Mouse (Mus musculus) CH12.LX (cell line): Measurements from ENCODE around the gene Zfp296. TPM values are rescaled to one million over a fixed set of nuclear protein-coding genes. Genes with fewer than 3 reads are reported as not detected.
A peak's percentile ranks its signal among the peaks of the same experiment; 100 is the strongest.

ENCODE experiments used
- DNase-seq: peaks from one replicate; pipeline ENCODE4 v3.0.0-alpha.2; 2013; ENCODE audit errors: extremely low read depth
- H3K27ac ChIP-seq: 2 replicates; pipeline ENCODE4 v1.5.1; 2012; ENCODE audit warnings: low read depth, mild to moderate bottlenecking, control low read depth, moderate library complexity; ENCODE audit not compliant: insufficient read depth
- H3K27me3 ChIP-seq: replicated peaks from 2 replicates; pipeline ENCODE3; 2012; ENCODE audit warnings: inconsistent platforms
- H3K36me3 ChIP-seq, 2 experiments: replicated peaks in 1 of 2; 2 replicates each; pipeline versions ENCODE3 to v1.6.1; 2012; ENCODE audit warnings: inconsistent platforms in 1 of 2, low read length in 1 of 2, mild to moderate bottlenecking in 1 of 2, mixed read lengths in 1 of 2, moderate library complexity in 1 of 2; ENCODE audit not compliant: control insufficient read depth in 1 of 2, insufficient read depth in 1 of 2
- H3K4me1 ChIP-seq, 2 experiments: 2 replicates each; pipeline ENCODE4 v1.6.1; 2012; ENCODE audit warnings: inconsistent platforms in 1 of 2, moderate library complexity in 1 of 2; ENCODE audit not compliant: insufficient read depth in 2 of 2, control insufficient read depth in 1 of 2
- H3K4me2 ChIP-seq: 2 replicates; pipeline ENCODE4 v1.6.1; 2012; ENCODE audit warnings: low read depth, mild to moderate bottlenecking, control low read depth; ENCODE audit not compliant: poor library complexity, insufficient read depth, severe bottlenecking
- H3K4me3 ChIP-seq, 3 experiments: fragments of 150-350 bp in 1 of 3; sonication (generic) in 1 of 3; replicated peaks in 1 of 3; 2 replicates each; pipeline versions ENCODE3 to v1.5.1; 2011 to 2012; ENCODE audit warnings: low read depth in 2 of 3, low read length in 2 of 3, mild to moderate bottlenecking in 2 of 3, moderate library complexity in 2 of 3, control low read depth in 1 of 3, improper control_type of control experiment in 1 of 3, inconsistent platforms in 1 of 3, mixed read lengths in 1 of 3; ENCODE audit not compliant: poor library complexity in 1 of 3
- H3K79me2 ChIP-seq: replicated peaks from 2 replicates; pipeline ENCODE4 v1.6.1; 2012; ENCODE audit warnings: mild to moderate bottlenecking, moderate library complexity; ENCODE audit not compliant: control insufficient read depth, poor library complexity, insufficient read depth, severe bottlenecking; ENCODE audit errors: extremely low read depth
- H3K9ac ChIP-seq: 2 replicates; pipeline ENCODE4 v1.6.1; 2012; ENCODE audit warnings: low read depth, mild to moderate bottlenecking, control low read depth, moderate library complexity; ENCODE audit not compliant: insufficient read depth
- H3K9me3 ChIP-seq: replicated peaks from 2 replicates; pipeline ENCODE3; 2012; ENCODE audit warnings: low read length, inconsistent platforms, mixed read lengths
- CHD1 ChIP-seq: IDR thresholded peaks from 2 replicates; pipeline ENCODE4 v1.6.1; 2012; ENCODE audit warnings: low read depth, low read length, improper control_type of control experiment, inconsistent platforms
- CHD2 ChIP-seq: IDR thresholded peaks from 2 replicates; pipeline ENCODE4 v1.6.1; 2011; ENCODE audit warnings: low read length, improper control_type of control experiment
- CTCF ChIP-seq, 2 experiments: IDR thresholded peaks in 1 of 2; conservative IDR thresholded peaks in 1 of 2; 2 replicates each; pipeline ENCODE4 v1.5.1; 2011 to 2012; ENCODE audit warnings: low read depth in 2 of 2, low read length in 2 of 2, improper control_type of control experiment in 1 of 2, inconsistent platforms in 1 of 2, mild to moderate bottlenecking in 1 of 2, moderate library complexity in 1 of 2
- E2F4 ChIP-seq: IDR thresholded peaks from 2 replicates; pipeline ENCODE4 v1.6.1; 2011; ENCODE audit warnings: low read depth, low read length, improper control_type of control experiment; ENCODE audit not compliant: insufficient replicate concordance
- EP300 ChIP-seq: IDR thresholded peaks from 2 replicates; pipeline ENCODE4 v1.6.1; 2011; ENCODE audit warnings: low read length, improper control_type of control experiment
- ETS1 ChIP-seq: conservative IDR thresholded peaks from 2 replicates; pipeline ENCODE4 v1.6.1; 2012; ENCODE audit warnings: low read depth, mild to moderate bottlenecking, inconsistent platforms, low read length, improper control_type of control experiment, moderate library complexity
- HCFC1 ChIP-seq: IDR thresholded peaks from 2 replicates; pipeline ENCODE4 v1.6.1; 2012; ENCODE audit warnings: low read depth, mild to moderate bottlenecking, inconsistent platforms, low read length, improper control_type of control experiment
- IRF4 ChIP-seq: IDR thresholded peaks from 2 replicates; pipeline ENCODE4 v1.6.1; 2014; ENCODE audit warnings: low read depth, mild to moderate bottlenecking, inconsistent platforms, low read length, improper control_type of control experiment
- JUN ChIP-seq: IDR thresholded peaks from 2 replicates; pipeline ENCODE4 v1.6.1; 2011; ENCODE audit warnings: low read depth, mild to moderate bottlenecking, low read length, improper control_type of control experiment, moderate library complexity; ENCODE audit not compliant: insufficient read depth
- KAT2A ChIP-seq: IDR thresholded peaks from 2 replicates; pipeline ENCODE4 v1.6.1; 2012; ENCODE audit warnings: low read length, improper control_type of control experiment, inconsistent platforms; ENCODE audit not compliant: insufficient replicate concordance
- MAFK ChIP-seq: IDR thresholded peaks from 2 replicates; pipeline ENCODE4 v1.6.1; 2011; ENCODE audit warnings: low read length, improper control_type of control experiment; ENCODE audit not compliant: insufficient replicate concordance
- MAZ ChIP-seq: IDR thresholded peaks from 2 replicates; pipeline ENCODE4 v1.6.1; 2012; ENCODE audit warnings: low read depth, mild to moderate bottlenecking, inconsistent platforms, low read length, improper control_type of control experiment, moderate library complexity
- MEF2A ChIP-seq: IDR thresholded peaks from 2 replicates; pipeline ENCODE4 v1.6.1; 2014; ENCODE audit warnings: low read depth, mild to moderate bottlenecking, inconsistent platforms, low read length, improper control_type of control experiment, borderline replicate concordance
- MXI1 ChIP-seq: IDR thresholded peaks from 2 replicates; pipeline ENCODE4 v1.6.1; 2011; ENCODE audit warnings: mild to moderate bottlenecking, low read depth, low read length, improper control_type of control experiment
- MYC ChIP-seq: IDR thresholded peaks from 2 replicates; pipeline ENCODE4 v1.6.1; 2011; ENCODE audit warnings: low read depth, mild to moderate bottlenecking, improper control_type of control experiment, low read length
- NRF1 ChIP-seq: IDR thresholded peaks from 2 replicates; pipeline ENCODE4 v1.6.1; 2014; ENCODE audit warnings: low read depth, mild to moderate bottlenecking, inconsistent platforms, low read length, improper control_type of control experiment, moderate library complexity
- RAD21 ChIP-seq: IDR thresholded peaks from 2 replicates; pipeline ENCODE4 v1.6.1; 2011; ENCODE audit warnings: low read depth, mild to moderate bottlenecking, low read length, improper control_type of control experiment, moderate library complexity
- SMC3 ChIP-seq: IDR thresholded peaks from 2 replicates; pipeline ENCODE4 v1.6.1; 2011; ENCODE audit warnings: low read depth, low read length, improper control_type of control experiment
- TCF12 ChIP-seq: IDR thresholded peaks from 2 replicates; pipeline ENCODE4 v1.6.1; 2014; ENCODE audit warnings: low read depth, mild to moderate bottlenecking, inconsistent platforms, low read length, improper control_type of control experiment
- UBTF ChIP-seq: IDR thresholded peaks from 2 replicates; pipeline ENCODE4 v1.6.1; 2012; ENCODE audit warnings: low read depth, mild to moderate bottlenecking, inconsistent platforms, low read length, improper control_type of control experiment, moderate library complexity
- USF1 ChIP-seq: IDR thresholded peaks from 2 replicates; pipeline ENCODE4 v1.6.1; 2014; ENCODE audit warnings: low read depth, mild to moderate bottlenecking, inconsistent platforms, low read length, improper control_type of control experiment
- USF2 ChIP-seq: conservative IDR thresholded peaks from 2 replicates; pipeline ENCODE4 v1.6.1; 2011; ENCODE audit warnings: low read depth, low read length, improper control_type of control experiment
- ZC3H11A ChIP-seq: IDR thresholded peaks from 2 replicates; pipeline ENCODE4 v1.6.1; 2012; ENCODE audit warnings: low read depth, mild to moderate bottlenecking, inconsistent platforms, low read length, improper control_type of control experiment
- ZNF384 ChIP-seq: IDR thresholded peaks from 2 replicates; pipeline ENCODE4 v1.6.1; 2012; ENCODE audit warnings: low read depth, low read length, improper control_type of control experiment, inconsistent platforms
- dilution Hi-C: fragments of 300-500 bp; cut with MboI; formaldehyde crosslinking; loops from 2 replicates; pipeline ENCODE4 v1.14.3; 2020; ENCODE audit warnings: low sequenced_read_pairs; ENCODE audit not compliant: extremely low pct_unique_long_range_greater_than_20kb, extremely low pct_ligation_motif_present
- in situ Hi-C: fragments of 300-500 bp; cut with MboI; formaldehyde crosslinking; loops from 3 replicates; pipeline ENCODE4 v1.14.3; 2019; ENCODE audit warnings: low sequenced_read_pairs, low pct_ligation_motif_present, low pct_unique_long_range_greater_than_20kb, mixed read lengths
- polyA plus RNA-seq: library from polyadenylated mRNA; unstranded; fragments of >175 nt; gene quantifications from 2 replicates; pipeline ENCODE4 v1.2.1, GENCODE M21; 2012; ENCODE audit warnings: low read depth; ENCODE audit not compliant: insufficient read length
- total RNA-seq, 2 experiments: library from RNA; depleted of rRNA; stranded (reverse); fragments of 300-350 nt in 1 of 2; fragments of >200 nt in 1 of 2; gene quantifications; 2 replicates each; pipeline ENCODE4 v1.2.3; 2012 to 2014

The Zfp296 gene
- total and polyA plus RNA-seq, 3 experiments = 10.7 to 44.0 (median 30.0) TPM

GRCm38 (mm10) chr7:19586269-19586668, 9.2 kb downstream of the Zfp296 start:
- H3K4me2 ChIP-seq = no peak overlapping the region
- H3K9me3 ChIP-seq = no peaks in the 10 kb centered on the region
- peaks cover 0 to 28% of the 10 kb centered on the region in 2 experiments; a peak in 2 of 4 replicates for H3K4me1 ChIP-seq
- H3K4me3 ChIP-seq = no peak overlapping the region
- H3K27me3 ChIP-seq = no peaks in the 10 kb centered on the region
- no peak overlapping the region for H3K27ac ChIP-seq
- TF ChIP-seq ZC3H11A = no peak
- no peak for TF ChIP-seq MYC
- TF ChIP-seq HCFC1 = no peak
- TF ChIP-seq UBTF = no peak
- no peak for TF ChIP-seq JUN
- no peak for TF ChIP-seq EP300
- TF ChIP-seq NRF1 = no peak
- no peak for TF ChIP-seq USF1
- TF ChIP-seq CHD1 = no peak
- no peak for TF ChIP-seq E2F4
- no peak for TF ChIP-seq ETS1
- TF ChIP-seq MAZ = no peak
- TF ChIP-seq ZNF384 = no peak
- TF ChIP-seq USF2 = no peak
- TF ChIP-seq CHD2 = no peak
- TF ChIP-seq MAFK = no peak
- TF ChIP-seq, all 38 proteins: peak for 0
- Histone ChIP-seq H3K79me2 (0 out of 2 replicates have a peak, but pooled peaks cover under 1% of the 10 kb centered on the region), H3K9ac (no peak overlapping the region), H3K36me3 (peaks cover 84 to 96% of the 10 kb centered on the region in 2 experiments)
- dilution Hi-C loops (no loop called here), in situ Hi-C loops (no loop called here)
- no peak for DNase-seq

GRCm38 (mm10) chr7:19589207-19589606, 12.1 kb downstream of the Zfp296 start:
- peak; percentile 57 for TF ChIP-seq RAD21
- TF ChIP-seq IRF4 = 0 out of 2 replicates have a peak, but pooled peaks have one; percentile 33
- no peak for TF ChIP-seq KAT2A
- peak; percentile 56; the same call in 1 of the 2 replicates for TF ChIP-seq MYC
- TF ChIP-seq CTCF (conservative IDR thresholded peaks at IDR 0.05 in 1 of 2, IDR thresholded peaks at IDR 0.05 in 1 of 2; ENCODE audit: low read depth in 2 of 2, low read length in 2 of 2) = peak in 1 of 2 experiments; percentile 81; a peak in 3 of 4 replicates
- TF ChIP-seq MXI1 = no peak
- TF ChIP-seq MAZ = no peak
- no peak for TF ChIP-seq JUN
- TF ChIP-seq UBTF = no peak
- no peak for TF ChIP-seq USF1
- peak; percentile 76 for TF ChIP-seq MEF2A
- peak; percentile 71 for TF ChIP-seq SMC3
- TF ChIP-seq TCF12 = no peak
- no peak overlapping the region for H3K4me2 ChIP-seq
- no peak overlapping the region for H3K27ac ChIP-seq
- H3K27me3 ChIP-seq = no peaks in the 10 kb centered on the region
- H3K4me3 ChIP-seq = no peak overlapping the region
- H3K4me1 ChIP-seq = peaks cover 0 to 15% of the 10 kb centered on the region in 2 experiments; a peak in 2 of 4 replicates
- no peaks in the 10 kb centered on the region for H3K79me2 ChIP-seq
- no peak overlapping the region for H3K9ac ChIP-seq
- in situ Hi-C loops = no loop called here
- H3K9me3 ChIP-seq = no peaks in the 10 kb centered on the region
- dilution Hi-C loops = no loop called here
- peaks cover 94 to 100% of the 10 kb centered on the region in 2 experiments for H3K36me3 ChIP-seq
- DNase-seq = peak; percentile 75
